Mouse (Mus musculus) adrenal gland, postnatal 4 days (tissue): ENCODE measurements around the gene Slc25a11. TPM values are rescaled to one million over a fixed set of nuclear protein-coding genes. Genes with fewer than 3 reads are reported as not detected.

ENCODE experiments used
- DNase-seq, 2 experiments: peaks; one replicate each; pipeline ENCODE4 v3.0.0; 2021 to 2022; ENCODE audit warnings: low spot score in 2 of 2, mixed read lengths in 2 of 2
- total RNA-seq, 2 experiments: library from RNA; stranded (reverse); gene quantifications; 2 replicates each; pipeline ENCODE4 v1.2.3; 2021

Gene Slc25a11
- total RNA-seq, 2 experiments from 2014 or later = 153 TPM

DNA sequence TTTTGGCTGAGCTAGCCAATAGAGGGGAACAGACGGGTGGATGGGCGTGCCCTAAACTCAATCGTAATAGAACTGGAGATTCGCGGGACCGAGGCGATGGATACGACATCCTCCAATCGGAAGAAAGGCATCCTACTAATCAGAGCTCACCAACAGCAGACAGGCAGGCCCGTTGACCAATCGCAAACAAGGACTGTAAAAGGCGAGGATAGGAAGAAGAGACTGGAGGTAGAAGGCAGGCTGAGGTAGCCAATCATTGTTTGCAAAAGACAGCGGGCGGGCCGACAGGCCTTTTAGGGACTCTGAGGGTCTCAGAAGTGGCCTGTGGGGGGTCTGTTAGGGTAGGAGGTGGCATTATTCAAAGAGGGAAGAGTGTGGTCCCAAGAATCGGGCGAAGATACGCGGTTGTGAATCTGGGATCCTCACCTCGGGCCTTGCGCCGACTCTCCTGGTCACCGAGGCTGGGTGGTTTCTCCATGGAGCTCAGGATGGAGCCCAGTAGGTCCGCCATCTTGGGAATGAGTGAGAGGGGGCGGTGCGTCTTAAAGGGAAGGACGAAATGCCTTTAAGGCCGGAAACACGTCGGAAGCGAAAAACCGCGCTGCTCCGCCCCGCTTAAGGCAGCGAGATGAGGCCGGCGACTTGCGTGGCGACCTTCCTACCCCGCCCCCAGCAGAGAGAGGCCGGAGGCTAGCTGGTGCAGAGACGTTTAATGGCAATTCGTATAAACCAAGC lies 21.7 kb upstream of the Slc25a11 start, which contains the start of gene Spag7:
Gene Spag7, minus strand, starts transcription at position 646 of the 735 bp plus-strand sequence.
- peak; percentile 72 to 89 for DNase-seq

DNA sequence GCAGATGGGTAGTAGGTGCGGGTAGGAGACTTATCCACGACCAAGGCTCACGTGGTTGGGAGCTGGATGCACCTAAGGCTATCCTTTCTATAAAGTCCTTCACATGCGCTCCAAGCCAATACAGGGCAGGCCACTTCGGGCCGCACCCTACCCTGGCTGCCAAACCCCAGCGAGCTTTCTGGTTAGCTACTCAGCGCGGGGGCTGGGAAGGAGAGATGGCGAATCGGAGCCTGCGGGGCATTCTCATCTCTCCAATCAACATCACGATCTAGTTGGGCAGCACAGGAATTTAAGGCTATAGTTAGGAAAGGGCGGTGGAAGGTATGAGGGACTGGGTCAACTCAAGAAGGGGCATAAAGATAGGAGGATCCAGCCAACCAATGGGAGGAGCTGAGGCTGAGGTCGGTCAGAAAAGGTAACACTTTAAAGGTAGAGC lies 21.1 kb upstream of the Slc25a11 start:
- DNase-seq = peak in 1 of 2 experiments; percentile 54

DNA sequence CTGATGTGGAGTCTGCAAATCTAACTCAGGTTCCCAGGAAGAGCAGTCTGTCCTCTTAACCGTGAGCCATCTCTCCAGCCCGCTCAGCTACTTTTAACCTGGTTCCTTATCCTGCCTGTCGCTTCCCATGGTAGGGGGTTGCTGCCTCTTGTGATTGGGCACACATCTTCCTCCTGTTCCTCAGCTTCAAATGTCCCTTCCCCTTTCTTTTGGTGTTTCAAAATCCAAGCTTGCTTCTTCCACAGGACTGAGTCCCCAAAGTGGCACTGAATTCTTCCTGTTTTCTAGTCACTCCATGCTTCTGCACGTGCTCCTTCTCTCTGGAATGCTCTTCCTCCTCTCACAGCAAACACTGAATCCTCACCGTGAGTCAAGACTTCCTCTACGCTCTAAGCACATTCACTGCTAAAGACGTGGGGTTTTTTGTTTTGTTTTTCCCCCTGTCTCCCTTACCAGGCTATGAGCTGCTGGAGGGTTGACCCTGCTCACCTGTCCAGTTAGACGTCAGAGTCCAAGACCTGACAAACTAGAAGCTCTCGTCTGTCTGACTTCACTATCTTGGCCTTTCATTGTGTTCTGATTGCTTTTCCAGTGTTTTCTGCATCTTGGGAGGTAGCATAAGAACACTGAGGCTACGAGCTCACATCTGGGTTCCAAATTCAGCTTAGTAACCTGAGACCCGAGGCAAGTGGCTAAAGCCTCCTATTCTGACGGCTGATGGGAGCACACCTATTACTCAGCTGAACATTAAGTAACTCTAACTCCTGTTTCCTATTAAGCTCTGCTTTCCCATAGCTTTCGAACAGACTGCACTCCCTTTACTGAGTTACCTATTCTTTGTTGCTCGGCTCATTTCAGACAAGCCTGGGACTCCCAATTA lies 20.2 kb upstream of the Slc25a11 start:
- DNase-seq = no peak

DNA sequence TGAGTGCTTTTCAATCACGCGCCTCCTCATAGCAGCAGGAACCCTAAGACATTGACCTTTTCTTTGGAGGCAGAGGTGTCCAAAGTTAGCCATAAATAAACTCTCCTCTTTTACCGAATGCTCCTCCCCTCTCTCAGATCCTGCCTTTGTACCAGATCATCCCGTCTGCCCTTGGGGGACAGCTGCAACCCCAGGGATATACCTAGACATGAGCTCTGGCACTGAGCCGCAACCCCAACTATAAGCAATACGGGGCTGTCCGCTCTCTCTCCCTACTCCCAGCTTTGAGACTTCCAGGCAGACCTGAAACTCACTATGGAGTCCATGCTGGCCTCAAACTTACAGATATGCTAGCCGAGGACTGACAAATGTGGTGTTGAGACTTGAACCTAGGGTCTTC lies 19.4 kb upstream of the Slc25a11 start:
- DNase-seq = no peak

DNA sequence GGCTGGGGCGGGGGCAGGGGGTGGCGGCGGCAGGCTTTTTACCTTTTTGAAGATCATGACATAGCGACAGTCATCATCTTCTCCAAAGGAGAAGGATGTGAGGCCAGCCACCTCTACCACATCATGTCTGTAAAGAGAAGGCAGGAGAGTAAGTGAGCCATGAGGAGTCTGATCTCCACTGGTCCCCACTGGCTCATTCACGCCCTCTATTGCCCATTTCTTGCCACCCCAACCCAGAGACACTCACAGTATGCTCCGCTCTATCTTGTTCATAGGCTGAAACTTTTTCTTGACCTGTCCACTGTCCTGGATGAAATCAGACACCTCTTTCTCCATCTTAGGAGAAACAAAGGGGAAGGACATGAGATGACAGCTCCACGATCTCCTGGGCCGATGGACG lies 17.5 kb upstream of the Slc25a11 start:
- DNase-seq = no peak

DNA sequence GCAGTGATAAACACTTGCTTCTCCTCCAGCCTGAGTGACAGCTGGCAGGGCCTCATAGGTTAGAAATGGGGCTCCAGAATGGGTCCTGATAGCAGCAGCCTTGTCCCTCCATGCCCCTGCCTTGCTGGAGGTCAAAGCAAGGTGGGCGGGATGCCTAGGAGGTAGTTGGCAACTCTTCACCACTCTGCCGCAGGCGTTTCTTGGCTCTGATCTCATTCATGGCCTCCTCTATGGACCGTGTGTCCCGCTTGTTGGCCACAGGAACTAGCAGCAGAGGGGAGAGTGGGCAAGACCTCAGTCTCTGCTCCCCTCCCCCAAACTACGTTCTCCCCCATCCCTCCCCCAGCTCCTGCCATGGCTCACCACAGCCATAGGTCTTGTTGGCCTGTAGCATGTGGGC lies 16.7 kb upstream of the Slc25a11 start:
- no peak for DNase-seq

DNA sequence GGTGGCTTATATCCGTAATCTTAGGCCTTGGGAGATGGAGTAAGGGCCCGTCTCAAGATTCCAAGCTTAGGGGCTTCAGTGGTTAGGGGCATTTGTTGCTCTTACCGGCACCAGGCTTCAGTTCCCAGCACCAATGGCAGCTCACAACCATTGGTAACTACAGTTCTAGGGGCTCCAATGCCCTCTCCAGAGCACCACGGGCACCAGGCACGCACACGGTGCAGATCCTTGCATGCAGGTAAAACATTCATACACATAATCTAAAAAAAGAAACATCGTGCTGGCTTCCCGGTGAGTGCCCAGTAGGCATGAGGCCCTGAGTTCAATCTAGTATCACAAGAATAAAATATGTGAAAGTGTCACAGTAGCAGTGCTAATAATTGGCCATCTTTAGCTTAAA lies 15.8 kb upstream of the Slc25a11 start:
- DNase-seq = no peak

DNA sequence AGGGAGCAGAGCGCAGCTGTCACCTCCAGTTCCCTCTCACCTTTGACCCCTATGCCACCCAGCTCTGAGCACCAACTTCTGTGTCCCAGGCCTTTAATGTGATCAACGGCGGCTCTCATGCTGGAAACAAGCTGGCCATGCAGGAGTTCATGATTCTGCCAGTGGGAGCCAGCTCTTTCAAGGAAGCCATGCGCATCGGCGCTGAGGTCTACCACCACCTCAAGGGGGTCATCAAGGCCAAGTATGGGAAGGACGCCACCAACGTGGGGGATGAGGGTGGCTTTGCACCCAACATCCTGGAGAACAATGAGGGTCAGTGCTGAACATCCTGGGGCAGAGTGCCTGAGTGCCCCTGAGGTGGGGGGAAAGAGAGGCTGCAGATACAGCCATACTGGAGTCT lies 13.3 kb upstream of the Slc25a11 start:
- DNase-seq = no peak

DNA sequence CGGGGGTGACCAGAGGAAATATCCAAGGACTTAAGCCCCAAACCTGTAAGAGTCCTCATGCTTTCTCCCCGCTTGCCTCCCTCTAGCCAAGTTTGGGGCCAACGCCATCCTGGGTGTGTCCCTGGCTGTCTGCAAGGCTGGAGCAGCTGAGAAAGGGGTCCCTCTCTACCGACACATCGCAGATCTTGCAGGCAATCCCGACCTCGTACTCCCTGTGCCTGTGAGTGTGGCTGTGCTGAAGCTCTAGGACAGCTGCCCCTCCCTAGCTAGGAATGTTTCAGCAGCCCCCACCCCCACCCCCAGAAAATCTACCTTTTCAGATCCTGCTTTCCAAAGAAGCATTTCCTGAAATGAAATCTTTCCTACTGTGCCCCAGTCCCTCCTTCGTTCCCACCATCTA lies 11.7 kb upstream of the Slc25a11 start:
- DNase-seq = no peak

DNA sequence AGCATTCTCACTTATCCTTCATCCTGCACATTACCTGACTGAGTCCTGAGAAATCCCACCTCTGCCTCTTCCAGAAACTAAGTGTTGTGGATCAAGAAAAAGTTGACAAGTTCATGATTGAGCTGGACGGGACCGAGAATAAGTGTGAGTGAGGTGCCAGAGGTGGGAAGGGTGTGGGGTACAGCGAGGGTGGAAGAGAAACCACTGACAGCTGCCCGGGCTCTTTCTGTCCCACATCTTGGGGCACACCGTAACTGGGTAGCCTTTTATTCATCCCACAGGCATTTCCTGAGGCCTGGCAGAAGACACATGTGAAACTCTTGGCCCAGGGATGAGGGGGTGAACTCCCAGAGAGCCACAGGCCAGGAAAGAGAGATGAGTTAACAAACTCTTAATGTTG lies 11.2 kb upstream of the Slc25a11 start:
- DNase-seq = no peak

DNA sequence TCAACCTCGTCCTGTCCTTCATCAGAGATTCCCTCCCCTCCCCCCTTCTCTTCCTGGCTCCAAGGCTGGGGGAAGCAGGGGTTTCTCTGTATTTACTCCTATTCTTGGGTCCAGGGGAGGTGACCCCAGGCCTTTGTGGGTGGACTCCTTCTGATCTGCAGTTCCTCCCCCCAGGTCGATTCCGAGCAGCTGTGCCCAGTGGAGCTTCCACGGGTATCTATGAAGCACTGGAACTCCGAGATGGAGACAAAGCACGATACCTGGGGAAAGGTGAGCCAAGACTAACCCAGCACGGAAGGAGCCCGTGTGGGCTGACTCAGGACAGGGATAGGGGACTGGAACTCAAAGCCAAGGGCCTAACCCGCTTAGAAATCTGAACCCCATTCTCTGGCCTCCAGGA lies 10.7 kb upstream of the Slc25a11 start:
- no peak for DNase-seq

DNA sequence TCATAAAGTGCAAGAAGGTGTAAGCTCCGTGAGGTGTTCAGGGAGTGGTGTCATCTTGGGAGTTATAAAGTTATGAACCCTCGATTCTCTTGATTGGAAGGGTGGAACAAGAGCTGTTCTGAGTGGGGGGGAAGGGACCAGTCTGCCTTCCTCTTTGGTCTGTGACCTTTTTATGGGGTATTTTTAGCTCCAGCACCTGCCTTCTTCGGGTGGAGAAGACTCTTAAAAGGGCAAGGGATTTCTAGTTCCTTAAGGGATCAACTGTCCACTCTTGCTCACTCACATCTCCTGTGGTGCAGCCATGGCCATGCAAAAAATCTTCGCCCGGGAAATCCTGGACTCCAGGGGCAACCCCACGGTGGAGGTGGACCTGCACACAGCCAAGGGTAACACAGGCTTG lies 10.3 kb upstream of the Slc25a11 start:
- no peak for DNase-seq

DNA sequence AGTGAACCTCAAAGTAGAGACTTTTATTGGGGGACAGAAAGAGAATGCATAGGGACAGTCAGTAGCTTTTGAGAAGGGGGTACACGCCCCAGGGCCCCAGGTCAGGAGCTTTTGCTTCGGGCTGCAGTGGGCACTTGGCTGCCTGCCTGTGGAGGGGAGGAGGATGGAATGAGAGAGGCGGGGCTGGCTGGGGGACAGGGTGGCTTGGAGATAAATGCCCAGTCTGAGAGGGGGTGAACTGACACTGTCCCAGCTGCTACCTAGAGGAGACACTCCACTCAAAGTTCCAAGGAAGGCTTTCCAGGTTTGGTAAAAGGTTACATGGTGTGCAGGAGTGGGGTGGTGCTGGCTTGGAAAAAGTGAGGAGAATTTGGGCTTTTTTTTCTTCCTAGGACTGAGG lies 9.7 kb upstream of the Slc25a11 start, which contains the start of gene Eno3:
Gene Eno3, plus strand, starts transcription at position 239 of the 400 bp plus-strand sequence.
- DNase-seq = no peak

DNA sequence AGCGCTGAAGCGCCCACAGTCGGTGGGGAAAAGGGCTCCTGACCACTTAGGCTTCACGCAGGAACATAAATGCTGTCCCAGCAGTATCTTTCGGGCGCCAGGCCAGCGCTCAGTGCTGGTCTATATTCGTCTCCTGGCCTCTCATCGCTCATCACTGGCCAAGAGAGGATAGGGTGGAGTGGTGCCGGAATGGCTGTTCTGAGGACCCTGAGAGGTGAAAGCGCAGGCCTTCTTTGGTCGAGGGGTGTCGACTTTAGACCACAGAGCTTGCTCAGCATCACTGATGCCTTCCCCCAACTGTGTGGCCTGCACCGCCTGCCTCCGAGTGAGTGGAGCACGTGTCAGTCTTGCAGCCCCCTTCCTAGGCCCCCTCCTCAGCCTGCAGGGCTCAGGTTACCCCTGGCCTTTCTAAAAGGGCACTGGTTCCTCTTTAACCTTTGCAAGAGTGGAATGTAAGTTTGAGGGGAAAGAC lies 9.2 kb upstream of the Slc25a11 start:
- no peak for DNase-seq

DNA sequence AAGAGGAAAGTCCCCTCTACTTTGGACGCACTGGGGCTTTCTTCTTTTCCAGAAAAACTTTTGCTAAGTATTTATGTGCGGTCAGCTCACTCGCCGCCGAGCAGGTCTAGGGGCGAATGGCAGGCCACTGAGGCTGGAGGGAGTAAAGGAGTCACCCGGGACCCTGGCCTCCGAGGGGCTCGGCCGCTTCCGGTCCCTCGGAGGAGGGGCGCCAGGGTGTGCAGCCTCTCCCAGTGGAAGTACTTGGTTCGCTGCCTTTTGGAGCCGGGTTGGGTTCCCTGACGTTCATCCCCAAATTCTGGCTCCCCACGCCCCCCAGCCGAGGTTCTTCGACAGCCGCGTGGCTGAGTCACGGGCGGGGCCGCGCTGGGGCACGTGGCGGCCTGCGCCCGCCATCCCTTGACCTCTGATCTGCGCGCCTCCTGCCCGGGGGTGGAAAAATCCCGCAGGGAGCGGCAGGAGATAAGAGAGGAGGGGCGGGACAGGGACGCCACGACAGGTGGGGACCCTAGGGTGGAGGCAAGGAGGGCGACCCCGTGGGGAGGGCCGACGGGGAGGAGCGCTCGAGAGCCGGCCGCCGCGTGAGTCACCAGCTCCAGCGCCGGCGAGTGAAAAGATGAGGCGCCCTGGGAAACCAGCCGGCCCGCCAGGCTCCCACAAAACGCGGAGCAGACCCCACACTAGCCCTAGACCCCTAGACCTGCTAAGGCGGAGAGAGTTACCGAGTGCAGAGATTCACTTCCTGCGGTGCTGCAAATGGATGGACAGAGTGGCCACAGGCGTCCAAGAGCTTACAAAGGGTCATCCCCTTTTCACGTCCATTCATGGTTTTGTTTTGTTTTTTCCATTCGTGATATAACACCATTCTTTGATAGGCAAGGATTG lies 8.5 kb upstream of the Slc25a11 start:
- DNase-seq = peak in 1 of 2 experiments; percentile 50

DNA sequence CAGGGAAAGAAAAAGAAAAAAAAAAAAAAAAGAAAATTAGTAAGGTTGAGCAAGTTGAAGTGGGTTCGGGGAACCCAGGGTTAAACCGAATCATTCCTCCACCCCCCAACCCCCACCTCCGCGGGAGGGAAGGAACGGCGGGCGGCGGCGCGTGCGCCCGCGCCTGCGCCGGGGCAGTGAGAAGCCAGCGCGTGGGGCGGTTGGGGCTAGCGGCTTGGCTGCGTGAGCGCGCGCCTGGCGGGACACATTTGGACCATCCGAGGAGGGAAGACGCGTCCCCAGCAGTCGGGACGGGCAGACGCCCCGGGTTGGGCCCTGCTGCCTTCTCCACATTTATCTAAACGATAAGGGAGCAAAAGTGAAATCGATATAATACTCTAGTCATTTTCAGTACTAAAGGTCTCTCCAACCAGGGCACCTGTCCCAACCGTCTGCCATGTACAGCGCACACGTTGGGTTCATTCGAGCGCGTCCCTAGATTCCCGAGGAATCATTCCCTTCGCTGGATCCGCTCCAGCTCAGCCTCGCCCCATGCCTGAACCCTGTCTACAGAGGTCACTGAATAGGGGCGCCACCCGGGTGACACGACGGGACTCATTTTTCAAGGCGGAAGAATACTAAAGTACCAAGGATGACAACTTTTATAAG lies 7.8 kb upstream of the Slc25a11 start:
- DNase-seq = peak; percentile 68 to 78

DNA sequence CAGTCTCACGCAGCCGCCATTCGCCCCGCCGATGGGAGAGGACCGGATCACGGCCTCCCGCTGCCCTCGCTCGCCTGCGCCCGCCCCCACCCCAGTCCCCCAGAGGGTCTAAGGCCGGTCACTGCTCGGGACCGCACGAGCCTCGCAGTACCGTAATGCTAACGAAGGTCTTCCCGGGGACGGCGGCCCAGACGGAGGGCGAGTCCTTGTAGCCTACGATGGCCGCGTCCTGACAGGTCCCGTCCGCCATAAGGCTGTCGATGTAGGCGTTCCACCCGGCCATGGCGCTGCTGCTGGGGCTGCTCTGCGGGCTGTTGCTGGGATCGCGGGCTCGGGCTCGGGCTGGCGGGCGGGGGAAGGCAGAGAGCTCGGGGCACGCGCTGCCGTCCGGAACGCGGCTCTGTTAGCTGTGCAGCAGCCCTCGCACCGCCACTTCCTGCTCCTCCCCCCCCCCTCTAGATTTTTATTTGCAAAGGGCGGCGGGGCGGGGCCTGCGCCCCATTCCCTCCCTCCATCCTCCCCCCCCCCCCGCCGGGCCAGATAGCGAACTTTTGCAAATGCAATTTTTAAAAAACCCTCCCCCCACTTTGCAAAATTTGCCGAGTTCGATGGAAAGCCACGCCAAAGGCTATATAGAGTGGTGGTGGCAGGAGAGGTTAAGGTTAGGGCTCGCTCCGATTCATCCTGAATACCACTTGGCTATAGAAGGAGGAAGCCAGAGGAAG lies 7.1 kb upstream of the Slc25a11 start, which contains the start of gene Pfn1:
Gene Pfn1, minus strand, starts transcription at position 447 of the 725 bp plus-strand sequence.
- DNase-seq = peak; percentile 74

DNA sequence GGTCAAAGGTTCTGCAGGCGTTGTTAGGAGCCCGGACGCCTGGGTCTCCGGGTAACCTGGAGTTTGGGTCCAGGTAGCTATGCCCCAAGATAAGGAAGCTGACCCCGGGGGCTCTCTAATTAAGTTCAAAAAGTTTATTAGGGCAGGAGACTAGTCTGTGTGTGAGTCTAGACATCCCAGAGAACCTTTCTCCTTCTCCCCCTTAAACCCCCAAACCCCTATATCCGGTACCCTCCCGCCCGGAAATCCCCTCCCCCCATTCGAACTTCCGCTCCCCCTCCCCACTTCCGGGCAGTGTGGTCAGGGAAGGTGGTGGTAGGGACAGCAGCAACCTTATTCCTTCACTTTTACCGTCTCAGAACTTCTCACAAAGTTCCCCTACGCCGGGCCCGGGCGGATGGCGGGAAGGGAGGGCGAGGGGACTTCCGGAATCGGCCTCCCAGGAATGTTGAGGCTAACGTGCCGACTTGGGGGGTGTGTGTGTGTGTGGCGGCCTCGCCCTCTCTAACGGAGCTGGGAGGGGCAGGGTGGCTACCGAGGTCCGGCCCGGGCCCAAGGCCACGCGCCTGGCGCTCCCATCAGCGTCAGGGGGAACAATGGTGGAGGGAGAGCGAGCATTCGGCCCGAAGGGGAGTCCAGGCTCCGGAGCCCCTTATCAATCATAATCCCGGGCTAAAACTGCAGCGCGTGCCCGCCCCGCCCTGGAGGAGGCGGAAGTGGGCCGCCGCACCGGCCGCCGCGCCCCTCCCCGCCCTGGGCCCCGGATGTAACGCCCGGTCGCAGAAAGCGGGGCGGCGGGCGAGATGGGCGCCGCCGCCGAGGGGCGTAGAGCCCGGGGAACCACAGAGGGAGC lies 6.3 kb upstream of the Slc25a11 start:
- DNase-seq = peak in 1 of 2 experiments; percentile 58

DNA sequence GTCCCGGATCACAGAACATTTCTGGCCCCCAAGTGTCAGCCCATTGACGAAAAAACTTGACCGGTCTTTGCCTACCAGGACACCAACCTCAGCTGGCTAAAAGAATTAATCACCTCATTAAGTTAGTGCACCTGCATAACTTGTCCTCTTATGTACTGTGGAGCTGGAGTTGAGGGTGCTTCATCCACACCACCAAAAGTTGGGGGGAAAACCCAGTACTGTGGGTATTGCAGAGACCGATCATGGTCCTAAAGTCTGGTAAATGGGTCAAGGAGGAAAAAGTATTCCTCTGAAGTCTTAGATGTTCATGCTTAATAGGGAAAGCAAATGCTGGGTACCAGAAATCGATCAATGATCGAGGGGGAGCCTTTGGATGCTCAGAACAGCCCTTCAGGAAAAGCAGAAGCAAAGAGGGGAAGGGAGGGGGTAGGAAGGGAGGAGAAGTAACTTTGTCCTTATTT lies 5.6 kb upstream of the Slc25a11 start:
- DNase-seq = no peak
